Mouse (Mus musculus) retina, adult 2 months (tissue): ENCODE results near the gene Ptgis.
A peak's percentile ranks its signal among the peaks of the same experiment; 100 is the strongest.

Experiments
- DNase-seq: peaks from one replicate; pipeline ENCODE4 v3.0.0-alpha.2; 2012; ENCODE audit warnings: low read depth, low spot score

The Ptgis gene

GRCm38 (mm10) chr2:167240008-167240964, at the start of gene Ptgis:
Gene Ptgis, minus strand, starts transcription at chr2:167240604.
- DNase-seq = no peak

- DNase-seq = no peak
These were observed 41.1 kb upstream of the Ptgis start for GRCm38 (mm10) chr2:167281461-167281860.

DNA sequence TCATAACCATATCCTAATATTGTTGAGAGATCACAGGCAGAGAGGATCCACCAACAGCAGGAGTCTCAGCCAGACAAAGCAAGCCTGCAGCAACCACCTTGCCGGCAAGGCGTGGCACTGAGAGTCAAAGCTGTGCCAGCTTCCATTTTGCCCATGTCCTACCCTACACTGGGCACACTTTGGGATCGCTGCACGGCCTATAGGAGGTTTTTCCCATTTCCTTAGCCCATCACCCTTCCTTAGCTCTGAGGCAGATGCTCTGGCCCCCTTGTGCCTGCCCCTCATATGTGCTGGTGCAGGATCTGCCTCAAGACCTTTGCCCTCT, 40.5 kb upstream of the Ptgis start:
- no peak for DNase-seq

DNA sequence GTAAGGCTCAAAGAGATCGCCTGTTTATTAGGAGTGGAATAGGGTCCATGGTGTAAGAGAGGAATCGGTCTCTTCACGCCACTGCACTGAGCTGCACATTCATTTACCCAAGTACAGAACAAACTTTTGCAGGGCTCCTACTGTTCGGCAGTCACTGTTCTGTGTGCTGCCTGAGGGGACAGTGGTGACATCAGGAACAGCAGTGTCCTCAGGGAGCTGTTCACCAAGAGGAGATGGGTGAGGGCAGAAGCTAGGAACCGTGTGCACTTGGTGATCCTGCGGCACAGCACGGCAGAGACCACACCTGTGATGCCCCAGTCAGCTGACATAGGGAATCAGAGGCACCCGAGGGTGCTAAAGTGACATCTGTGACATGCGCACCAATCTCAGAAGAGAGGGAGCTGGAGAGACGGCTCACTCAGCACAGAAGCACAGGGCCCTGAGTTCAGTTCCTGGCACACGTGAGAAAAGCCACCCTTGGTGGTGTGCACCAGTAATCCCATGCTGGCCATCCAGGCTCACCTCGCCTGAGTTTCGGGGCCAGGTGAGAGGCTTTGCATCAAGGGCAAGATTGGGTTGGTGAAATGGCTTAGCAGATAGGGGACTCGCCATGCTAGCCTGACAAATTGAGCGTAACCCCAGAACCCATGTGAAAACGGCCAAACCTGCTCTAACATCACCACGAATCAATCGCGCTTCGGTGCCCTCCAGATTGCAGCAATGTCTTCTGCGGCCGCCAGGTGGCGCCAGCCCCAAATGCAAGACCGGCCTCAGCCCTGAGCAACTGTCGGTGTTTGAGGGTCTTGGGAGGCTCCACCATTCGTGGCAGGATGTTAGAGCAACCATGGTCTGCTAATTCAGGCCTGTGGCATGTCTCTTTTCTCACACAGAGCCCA, 39.9 kb upstream of the Ptgis start:
- DNase-seq = peak; percentile 38

DNA sequence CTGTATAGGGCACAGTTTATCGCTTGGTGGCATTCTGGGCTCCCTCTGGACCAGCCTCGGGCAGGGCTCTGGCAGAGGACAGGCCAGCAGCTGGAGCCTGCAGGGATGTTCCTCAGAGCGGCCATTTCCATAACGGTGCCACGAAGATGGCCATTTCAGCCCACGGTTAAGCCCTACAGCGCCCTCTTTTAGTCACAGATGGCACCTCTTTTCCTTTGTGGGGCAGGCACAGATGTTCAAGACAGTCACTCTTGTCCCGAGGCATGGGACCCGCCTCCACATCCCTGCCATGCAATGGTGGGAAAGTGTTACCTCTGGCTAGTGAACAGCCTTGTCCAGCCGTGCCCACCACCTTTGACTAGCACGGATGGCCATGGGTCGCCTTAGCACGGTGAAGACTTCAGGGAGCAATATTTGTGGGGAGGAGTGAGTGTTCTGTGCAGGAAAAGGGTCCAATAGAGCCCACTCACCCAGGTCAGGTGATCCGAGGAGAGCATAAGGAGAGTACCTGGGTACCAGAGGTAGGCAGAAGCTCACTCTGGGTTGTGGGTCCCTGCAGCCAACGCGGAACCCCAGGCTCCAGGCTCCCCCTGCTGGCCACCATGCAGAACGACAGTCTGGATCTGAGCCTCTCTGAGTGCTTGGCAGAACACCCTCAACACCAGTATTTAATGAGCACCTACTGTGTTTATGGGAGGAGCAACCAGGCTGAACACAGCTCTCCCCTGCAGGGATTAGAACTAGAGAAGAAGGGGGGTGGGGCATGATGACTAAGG, 38.5 kb upstream of the Ptgis start:
- peak; percentile 36 for DNase-seq

DNA sequence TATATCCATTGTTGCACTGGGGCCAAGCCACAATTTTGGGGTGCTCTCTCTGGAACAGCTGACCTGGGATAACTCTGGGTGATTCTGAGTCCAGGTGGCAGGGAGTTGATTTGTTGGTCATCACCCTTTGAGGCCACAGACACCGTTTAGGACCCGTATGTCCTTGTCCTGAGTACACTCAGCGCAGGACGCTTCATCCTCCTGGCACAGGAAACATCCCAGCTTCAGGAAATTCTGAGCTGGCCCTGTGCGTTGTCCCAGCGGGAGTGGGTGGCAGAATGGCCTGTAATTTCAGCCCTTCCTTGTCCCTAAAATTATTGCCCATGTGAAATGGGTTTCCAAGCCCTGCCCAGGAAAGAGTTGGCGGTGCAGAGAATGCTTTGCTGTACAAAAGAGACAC, 37.6 kb upstream of the Ptgis start:
- no peak for DNase-seq

DNA sequence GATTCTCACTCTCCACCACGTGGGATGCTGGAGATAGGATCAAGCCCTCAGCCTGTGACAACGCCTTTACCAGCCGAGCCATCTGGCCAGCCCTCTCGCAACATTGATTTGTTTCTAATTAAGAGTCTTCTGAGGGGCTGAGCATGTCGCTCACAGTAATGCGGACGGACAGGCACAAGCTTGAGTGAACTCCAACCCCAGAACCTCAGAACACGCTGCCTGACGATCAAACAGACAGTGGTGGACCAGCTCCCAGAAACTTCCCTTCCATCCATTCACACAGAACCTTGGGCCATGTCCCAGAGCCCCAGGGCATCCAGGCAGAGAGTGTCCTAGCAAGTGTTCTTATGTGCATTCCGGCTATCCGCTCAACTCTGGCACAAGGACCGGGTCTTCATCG, 36.6 kb upstream of the Ptgis start:
- no peak for DNase-seq

DNA sequence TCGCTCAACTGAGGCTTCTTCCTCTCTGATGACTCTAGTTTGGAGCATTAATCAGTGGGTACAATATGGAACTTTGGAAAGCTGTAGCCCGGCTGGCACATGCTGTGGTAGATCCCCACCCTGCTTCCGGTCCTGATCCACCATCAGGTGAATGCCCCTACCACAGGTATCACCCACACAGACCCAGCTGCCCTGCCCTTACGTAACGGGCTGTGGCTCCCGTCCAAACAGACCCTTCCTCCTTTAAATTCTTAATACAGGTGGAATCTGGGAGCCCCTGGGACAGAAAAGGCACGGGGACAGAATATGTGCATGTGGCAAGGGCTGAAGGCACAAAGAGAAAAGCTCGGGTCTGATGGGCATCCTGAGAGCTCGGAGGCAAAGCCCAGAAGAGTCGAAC, 35.5 kb upstream of the Ptgis start:
- no peak for DNase-seq

DNA sequence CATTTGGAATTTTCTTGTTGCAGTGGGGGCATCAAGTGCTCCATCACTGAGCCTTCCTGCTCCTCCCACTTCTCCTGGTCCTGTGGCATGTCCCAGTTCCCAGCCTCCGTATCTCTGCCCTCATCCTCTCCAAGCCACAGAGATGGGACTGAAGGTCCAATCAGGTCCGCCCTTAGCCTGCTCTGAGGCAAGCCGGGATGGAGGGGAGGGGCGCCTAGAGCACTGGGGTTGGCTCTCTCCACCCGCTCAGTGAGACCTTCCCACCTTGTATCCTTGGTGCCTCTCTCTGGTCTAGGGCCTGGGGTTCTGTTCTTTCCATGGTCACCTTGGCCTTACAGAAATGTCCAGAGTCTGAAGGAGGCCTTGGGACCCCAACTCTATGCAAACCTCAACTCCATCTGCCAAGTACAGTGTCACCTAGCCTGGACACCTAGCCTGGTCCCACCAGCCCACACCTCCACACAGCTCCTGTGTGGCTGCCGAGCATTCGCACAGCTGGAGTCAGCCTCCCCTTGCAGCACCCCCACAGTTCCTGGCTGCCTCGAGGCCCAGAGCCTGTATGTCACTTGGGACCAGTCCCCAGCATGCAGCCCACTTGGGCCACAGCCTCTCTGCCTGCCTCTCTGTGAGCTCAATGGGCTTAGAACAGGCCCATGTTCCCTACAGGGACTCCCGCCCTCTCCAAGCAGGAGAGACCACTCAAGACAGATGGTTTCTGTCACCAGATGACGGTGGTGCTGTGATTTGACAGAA, 34.5 kb upstream of the Ptgis start:
- no peak for DNase-seq

- no peak for DNase-seq
These were observed 32.9 kb upstream of the Ptgis start for GRCm38 (mm10) chr2:167273206-167273740.

DNA sequence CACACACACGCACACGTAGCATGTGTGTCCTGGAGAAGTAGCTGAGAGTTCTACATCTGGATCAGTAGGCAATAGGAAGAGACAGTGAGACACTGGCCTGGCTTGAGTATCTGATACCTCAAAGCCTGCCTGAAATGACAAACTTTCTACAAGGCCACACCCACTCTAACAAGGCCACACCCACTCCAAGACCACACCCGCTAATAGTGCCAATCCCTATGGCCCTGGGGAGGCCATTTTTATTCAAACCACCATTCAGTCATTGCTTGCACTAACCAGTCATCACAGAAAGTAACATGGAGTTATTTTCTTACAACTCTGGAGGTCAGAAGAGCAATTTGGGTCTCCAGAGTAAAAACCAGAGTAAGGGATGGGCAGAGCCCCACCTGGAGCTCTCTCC, 32.3 kb upstream of the Ptgis start:
- no peak for DNase-seq

DNA sequence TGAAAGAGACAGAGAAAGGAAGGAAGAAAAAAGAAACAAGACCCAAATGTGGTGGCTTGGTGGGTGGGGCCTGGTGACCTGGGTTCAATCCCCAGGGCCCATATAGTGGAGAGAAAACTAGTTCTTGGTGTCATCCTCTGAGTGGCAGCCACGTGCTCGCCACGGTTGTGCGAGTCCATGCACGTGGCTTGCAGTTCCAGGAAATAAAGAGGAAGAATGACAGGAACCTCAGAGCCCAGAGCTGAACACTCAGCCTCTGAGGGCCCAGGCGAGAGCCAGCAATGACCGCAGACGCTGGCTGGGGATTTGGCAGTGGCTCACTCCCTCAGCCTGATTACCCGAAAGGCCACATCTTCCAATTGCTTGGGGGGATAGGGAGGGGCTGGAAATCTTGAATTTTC, 30.7 kb upstream of the Ptgis start:
- no peak for DNase-seq

DNA sequence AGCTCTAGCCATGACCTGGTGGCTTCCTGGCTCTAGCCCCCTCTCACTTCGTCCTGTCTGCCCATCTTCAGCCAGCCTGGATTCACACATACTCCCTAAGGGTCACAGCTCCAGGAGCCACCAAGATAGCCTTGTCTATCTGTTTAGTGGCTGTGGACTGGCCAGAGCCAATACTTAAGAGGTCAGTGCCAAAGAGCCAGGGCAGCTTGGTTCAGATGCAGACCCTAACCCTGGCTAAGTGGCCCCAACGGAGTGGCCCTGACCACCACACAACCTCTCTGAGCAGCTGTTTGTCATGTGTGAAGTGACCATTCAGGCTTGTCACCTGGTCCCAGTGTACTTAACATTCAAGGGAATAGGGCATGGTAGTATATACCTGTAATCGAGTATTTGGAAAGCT, 30.1 kb upstream of the Ptgis start:
- no peak for DNase-seq

GRCm38 (mm10) chr2:167268721-167269120, 28.3 kb upstream of the Ptgis start:
- no peak for DNase-seq

DNA sequence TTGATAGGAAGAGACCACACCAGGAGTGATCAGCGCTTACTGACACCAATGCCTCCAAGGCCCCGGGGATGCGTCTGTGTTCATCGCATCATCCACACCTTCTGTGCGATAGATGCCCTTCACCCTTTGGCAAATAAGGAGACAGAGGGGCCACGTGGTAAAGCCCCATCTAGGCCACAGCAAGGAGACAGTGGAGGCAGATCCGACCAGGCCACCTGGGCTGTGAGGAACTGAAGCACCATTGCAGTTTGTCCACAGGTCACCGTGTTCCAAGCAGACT, 27.9 kb upstream of the Ptgis start:
- DNase-seq = no peak

- no peak for DNase-seq
These were observed 27.4 kb upstream of the Ptgis start for GRCm38 (mm10) chr2:167267531-167268410.

GRCm38 (mm10) chr2:167266231-167266630, 25.8 kb upstream of the Ptgis start:
- DNase-seq = no peak

DNA sequence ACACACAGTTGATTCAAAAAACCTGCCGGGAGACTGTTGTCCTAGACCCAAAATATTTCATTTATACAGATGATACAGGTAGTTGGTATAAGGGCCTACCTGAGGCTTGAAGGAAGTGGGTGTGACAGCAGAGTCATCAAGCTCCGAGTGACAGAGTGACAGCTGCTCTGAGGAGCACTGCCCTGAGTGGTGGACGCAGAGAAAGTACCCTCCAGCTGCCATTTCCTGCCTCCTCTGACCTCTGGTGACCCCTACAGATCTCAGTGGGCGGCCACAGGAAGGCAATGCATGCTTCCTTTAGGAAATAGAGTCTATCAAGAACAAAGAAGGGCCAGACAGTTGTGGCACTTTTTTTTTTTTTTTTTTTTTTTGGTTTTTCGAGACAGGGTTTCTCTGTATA, 25.4 kb upstream of the Ptgis start:
- DNase-seq = no peak

DNA sequence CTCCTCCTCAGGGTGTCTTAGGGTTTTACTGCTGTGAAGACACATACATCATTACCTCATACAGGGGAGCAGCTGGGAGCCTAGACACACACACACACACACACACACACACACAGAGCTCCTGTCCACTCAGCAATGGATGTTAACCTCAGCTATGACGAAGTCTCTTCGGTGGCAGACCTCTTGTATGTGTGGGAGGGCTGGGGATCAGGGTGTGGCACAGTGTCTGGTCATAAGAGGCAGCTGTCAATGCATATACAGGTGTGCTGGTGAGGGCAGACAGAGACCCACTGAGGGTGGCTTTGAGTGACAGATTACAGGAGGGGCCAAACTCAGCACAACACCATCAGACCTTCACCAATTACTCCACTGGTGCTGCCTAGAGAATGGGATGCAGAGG, 24.6 kb upstream of the Ptgis start:
- DNase-seq = no peak

DNA sequence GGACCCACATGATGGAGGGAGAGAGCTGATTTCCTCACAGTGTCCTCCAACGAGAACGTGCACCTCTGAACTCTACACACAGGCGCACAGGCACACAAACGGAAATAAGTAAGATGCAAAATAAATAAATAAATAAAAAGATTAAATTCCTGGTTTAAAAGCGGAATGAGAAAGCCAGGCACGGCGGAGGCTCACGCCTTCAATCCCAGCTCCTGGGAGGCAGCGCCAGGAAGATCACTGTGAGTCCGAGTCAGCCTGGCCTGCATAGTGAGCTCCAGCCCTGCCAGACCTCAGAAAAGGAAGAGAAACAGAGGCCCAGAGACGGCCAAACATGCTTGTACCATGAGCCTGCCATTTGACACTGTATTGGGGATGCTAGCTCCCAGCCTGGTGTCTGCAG, 23.5 kb upstream of the Ptgis start:
- no peak for DNase-seq
